Mouse (Mus musculus) ES-E14 (cell line): ENCODE results near the gene Derl3.
A peak's percentile ranks its signal among the peaks of the same experiment; 100 is the strongest.

Experiments
- CHD2 ChIP-seq: IDR thresholded peaks from 2 replicates; pipeline ENCODE4 v1.6.1; 2014; ENCODE audit warnings: mild to moderate bottlenecking, low read depth, low read length, inconsistent platforms
- HCFC1 ChIP-seq: IDR thresholded peaks from 2 replicates; pipeline ENCODE4 v1.6.1; 2012; ENCODE audit warnings: low read length, inconsistent platforms, borderline replicate concordance; ENCODE audit not compliant: insufficient read depth
- MAFK ChIP-seq: IDR thresholded peaks from 2 replicates; pipeline ENCODE4 v1.6.1; 2014; ENCODE audit warnings: mild to moderate bottlenecking, low read depth, low read length, inconsistent platforms; ENCODE audit not compliant: insufficient read depth
- ZC3H11A ChIP-seq: IDR thresholded peaks from 2 replicates; pipeline ENCODE4 v1.6.1; 2012; ENCODE audit warnings: low read depth, mild to moderate bottlenecking, inconsistent platforms, low read length, borderline replicate concordance
- ZNF384 ChIP-seq: IDR thresholded peaks from 2 replicates; pipeline ENCODE4 v1.6.1; 2012; ENCODE audit warnings: low read depth, low read length, inconsistent platforms

- no peak for TF ChIP-seq MAFK
- TF ChIP-seq HCFC1: peak; percentile 67; the same call in 1 of the 2 replicates
- TF ChIP-seq ZC3H11A: no peak
- TF ChIP-seq CHD2: no peak
- no peak for TF ChIP-seq ZNF384
Measured at GRCm38 (mm10) chr10:75935680-75936541, 42.7 kb downstream of the Derl3 start, which contains the start of gene Mmp11.
